ENCODE assay signal across 8 mouse cellular contexts in the genomic region with DNA sequence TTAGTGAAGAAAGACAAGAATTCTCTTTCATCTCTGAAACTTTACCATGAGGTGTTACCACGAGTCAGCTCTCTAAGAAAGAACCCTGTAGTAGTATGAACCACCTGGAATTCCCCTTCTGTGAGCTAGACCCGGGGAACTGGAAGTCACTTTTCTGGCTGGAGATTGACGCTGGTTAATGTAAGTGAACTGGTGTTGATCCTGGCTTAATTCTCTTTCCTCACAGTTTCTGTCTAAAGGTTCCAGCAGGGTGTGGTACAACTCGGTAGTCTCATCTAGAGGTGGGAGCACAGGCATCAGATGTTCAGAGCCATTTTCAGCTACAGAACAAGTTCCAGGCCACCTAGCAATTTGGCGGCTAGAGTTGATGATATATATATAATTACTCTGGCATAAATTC. TPM values are rescaled to one million over a fixed set of nuclear protein-coding genes. Genes with fewer than 3 reads are reported as not detected.
DNase-seq lines count a peak whose midpoint lies in the region; ATAC-seq and TF ChIP-seq lines count a peak whose summit lies in the region.

No protein-coding gene starts in this region.

- ATAC-seq in heart, embryonic 14.5 days (ENCODE audit: insufficient number of reproducible peaks, insufficient read depth, low FRiP score, low read depth), result no peak
- peak; percentile 48 for ATAC-seq in erythroid progenitor cell, adult 5-6 weeks (replicated peaks; ENCODE audit: low FRiP score, poor library complexity, severe bottlenecking)
- no peak for ATAC-seq in limb, embryonic 15.5 days (ENCODE audit: insufficient number of reproducible peaks, low FRiP score, low TSS enrichment, low read depth)
- ATAC-seq in stomach, postnatal 0 days (ENCODE audit: low FRiP score, low TSS enrichment), result no peak

- peaks cover 2 to 18% of the 10 kb centered on the region in 2 experiments; a peak in 2 of 4 replicates for H3K4me1 ChIP-seq in heart, embryonic 14.5 days (ENCODE audit: control insufficient read depth in 2 of 2, insufficient read depth in 2 of 2, low read length in 2 of 2)
- peaks cover 15% of the 10 kb centered on the region for H3K4me1 ChIP-seq in E14TG2a.4 (replicated peaks; ENCODE audit: low read depth, low read length)
- H3K4me1 ChIP-seq in limb, embryonic 15.5 days, result peaks cover 15% of the 10 kb centered on the region
- H3K4me1 ChIP-seq in stomach, postnatal 0 days (replicated peaks; ENCODE audit: control insufficient read depth, insufficient read depth), result no peaks in the 10 kb centered on the region

- TF ChIP-seq CTCF in E14TG2a.4 (conservative IDR thresholded peaks at IDR 0.05; ENCODE audit: low read length), result no peak
- TF ChIP-seq CTCF in stomach, postnatal 0 days (IDR thresholded peaks at IDR 0.05; ENCODE audit: low read depth), result no peak

- 28% methylated on average over 5 of the region's 5 CpGs for WGBS in heart, embryonic 14.5 days
- WGBS in limb, embryonic 15.5 days, result 14% methylated on average over 5 of the region's 5 CpGs
- WGBS in stomach, postnatal 0 days, result 13% methylated on average over 5 of the region's 5 CpGs

- intact Hi-C loops in heart, postnatal 36 days (cut with DNase I), result no loop called here

- TF ChIP-seq EP300 in stomach, postnatal 0 days (optimal IDR thresholded peaks at IDR 0.05), result no peak

- no peak for DNase-seq in heart, postnatal 36 days
- DNase-seq in stomach, postnatal 0 days (ENCODE audit: low spot score), result peak; percentile 20
- no peak for DNase-seq in layer of hippocampus, postnatal 25 days (ENCODE audit: extremely low spot score in 1 of 2, low spot score in 1 of 2)
- DNase-seq in ovary, postnatal 14 days (ENCODE audit: low spot score), result no peak

- peak overlapping the region; percentile 72 for H3K4me2 ChIP-seq in heart, embryonic 14.5 days (ENCODE audit: low read length)
- H3K4me2 ChIP-seq in limb, embryonic 15.5 days, result peak overlapping the region; percentile 54
- H3K4me2 ChIP-seq in stomach, postnatal 0 days (replicated peaks; ENCODE audit: low read depth), result peak overlapping the region; percentile 68

- H3K36me3 ChIP-seq in heart, embryonic 14.5 days (ENCODE audit: control insufficient read depth, insufficient read depth, low read length), result peaks cover 14% of the 10 kb centered on the region
- H3K36me3 ChIP-seq in E14TG2a.4 (ENCODE audit: insufficient read depth, low read length), result peaks cover 11% of the 10 kb centered on the region
- H3K36me3 ChIP-seq in limb, embryonic 15.5 days, result peaks cover 6% of the 10 kb centered on the region; the same call in 1 of the 2 replicates
- H3K36me3 ChIP-seq in stomach, postnatal 0 days (ENCODE audit: control insufficient read depth, insufficient read depth, low read length), result no peaks in the 10 kb centered on the region

- peak overlapping the region; percentile 78 to 95 for H3K4me3 ChIP-seq in heart, embryonic 14.5 days (ENCODE audit: control insufficient read depth in 1 of 2, insufficient read depth in 1 of 2, low read depth in 1 of 2, low read length in 2 of 2)
- H3K4me3 ChIP-seq in E14TG2a.4 (replicated peaks; ENCODE audit: low read length), result peak overlapping the region; percentile 99
- peak overlapping the region; percentile 92 for H3K4me3 ChIP-seq in limb, embryonic 15.5 days
- H3K4me3 ChIP-seq in stomach, postnatal 0 days (ENCODE audit: low read depth, low read length), result peak overlapping the region; percentile 95

- H3K9me3 ChIP-seq in heart, embryonic 14.5 days (ENCODE audit: control insufficient read depth, low read length), result no peaks in the 10 kb centered on the region
- H3K9me3 ChIP-seq in E14TG2a.4 (ENCODE audit: low read length), result peaks cover 4% of the 10 kb centered on the region; the same call in 1 of the 2 replicates
- H3K9me3 ChIP-seq in limb, embryonic 15.5 days, result no peaks in the 10 kb centered on the region
- H3K9me3 ChIP-seq in stomach, postnatal 0 days (ENCODE audit: control insufficient read depth, low read length), result no peaks in the 10 kb centered on the region

- H3K27me3 ChIP-seq in heart, embryonic 14.5 days (ENCODE audit: control insufficient read depth, insufficient read depth, low read length), result no peaks in the 10 kb centered on the region
- H3K27me3 ChIP-seq in E14TG2a.4 (ENCODE audit: insufficient read depth, low read length), result no peaks in the 10 kb centered on the region
- H3K27me3 ChIP-seq in limb, embryonic 15.5 days, result no peaks in the 10 kb centered on the region
- no peaks in the 10 kb centered on the region for H3K27me3 ChIP-seq in stomach, postnatal 0 days (ENCODE audit: control insufficient read depth, insufficient read depth, low read length)

- H3K9ac ChIP-seq in heart, embryonic 14.5 days (ENCODE audit: low read length), result peak overlapping the region; percentile 80
- H3K9ac ChIP-seq in limb, embryonic 15.5 days, result peak overlapping the region; percentile 68
- peak overlapping the region; percentile 73 for H3K9ac ChIP-seq in stomach, postnatal 0 days (ENCODE audit: low read length)

- peak overlapping the region; percentile 80 to 91 for H3K27ac ChIP-seq in heart, embryonic 14.5 days (replicated peaks in 1 of 2; ENCODE audit: control insufficient read depth in 1 of 2, insufficient read depth in 1 of 2, low read depth in 2 of 2, low read length in 2 of 2)
- peak overlapping the region; percentile 95 for H3K27ac ChIP-seq in limb, embryonic 15.5 days
- H3K27ac ChIP-seq in stomach, postnatal 0 days (replicated peaks), result peak overlapping the region; percentile 94

RNA-seq across cellular contexts. Expression of a gene that starts 0.9 kb away (rescaled TPM):
- 49.4 and 52.9 TPM in 2 replicates for polyA plus RNA-seq in heart, embryonic 14.5 days (2014; fragmentation: Nextera tagmentation; extraction: Ambion mirVana)
- total RNA-seq in heart, postnatal 36 days (2021), result 100 to 1,000 TPM; 127 to 134 TPM
- 20.1 and 20.2 TPM in 2 replicates for total RNA-seq in erythroid progenitor cell, adult 5-6 weeks (2015; ENCODE audit: low replicate concordance)
- 30.4 and 56.9 TPM in 2 replicates for total RNA-seq in erythroid progenitor cell, adult 5-6 weeks (2017; ENCODE audit: low replicate concordance)
- 54.2 and 55.3 TPM in 2 replicates for polyA plus RNA-seq in limb, embryonic 15.5 days (2015; fragmentation: Nextera tagmentation; extraction: Ambion mirVana)
- 47.9 and 49.7 TPM in 2 replicates for polyA plus RNA-seq in stomach, postnatal 0 days (2015; fragmentation: Nextera tagmentation; extraction: Ambion mirVana)
- 10 to 100 TPM; 32.8 to 33.3 TPM for total RNA-seq in layer of hippocampus, postnatal 25 days (2021)

RNA-seq across cellular contexts. Expression of a gene that starts 28.1 kb away (rescaled TPM):
- not detected in 2 replicates for polyA plus RNA-seq in heart, embryonic 14.5 days (2014; fragmentation: Nextera tagmentation; extraction: Ambion mirVana)
- 1 to 10 TPM; 3.9 to 5.6 TPM for total RNA-seq in heart, postnatal 36 days (2021)
- not detected in 2 replicates for total RNA-seq in erythroid progenitor cell, adult 5-6 weeks (2015; ENCODE audit: low replicate concordance)
- not detected in 2 replicates for total RNA-seq in erythroid progenitor cell, adult 5-6 weeks (2017; ENCODE audit: low replicate concordance)
- 11.0 and 13.8 TPM in 2 replicates for polyA plus RNA-seq in limb, embryonic 15.5 days (2015; fragmentation: Nextera tagmentation; extraction: Ambion mirVana)
- polyA plus RNA-seq in stomach, postnatal 0 days (2015; fragmentation: Nextera tagmentation; extraction: Ambion mirVana), result 0.61 and 0.79 TPM in 2 replicates
- not detected for total RNA-seq in layer of hippocampus, postnatal 25 days (2021)

RNA-seq across cellular contexts. Expression of a gene that starts 52.8 kb away (rescaled TPM):
- polyA plus RNA-seq in heart, embryonic 14.5 days (2014; fragmentation: Nextera tagmentation; extraction: Ambion mirVana), result 8.4 and 10.9 TPM in 2 replicates
- total RNA-seq in heart, postnatal 36 days (2021), result 10 to 100 TPM; 13.4 to 14.7 TPM
- 7.2 and 13.4 TPM in 2 replicates for total RNA-seq in erythroid progenitor cell, adult 5-6 weeks (2015; ENCODE audit: low replicate concordance)
- total RNA-seq in erythroid progenitor cell, adult 5-6 weeks (2017; ENCODE audit: low replicate concordance), result 8.4 and 13.3 TPM in 2 replicates
- 7.7 and 10.1 TPM in 2 replicates for polyA plus RNA-seq in limb, embryonic 15.5 days (2015; fragmentation: Nextera tagmentation; extraction: Ambion mirVana)
- 5.4 and 5.8 TPM in 2 replicates for polyA plus RNA-seq in stomach, postnatal 0 days (2015; fragmentation: Nextera tagmentation; extraction: Ambion mirVana)
- 10 to 100 TPM; 25.0 to 25.7 TPM for total RNA-seq in layer of hippocampus, postnatal 25 days (2021)

Comparison
In these comparisons a context has a peak if more than half of its experiments do, and no peak if none do; other contexts are left out.
1. RNA of a gene that starts 28.1 kb away (total RNA-seq): 3.9 to 5.6 TPM in heart, postnatal 36 days; not detected in layer of hippocampus, postnatal 25 days and not detected in erythroid progenitor cell, adult 5-6 weeks; every median in the first group is over 4 times any median in the second.
2. Peak in every context shown above with its lines, with median percentiles within 50 percentile points of each other: H3K27ac ChIP-seq, H3K4me2 ChIP-seq, H3K4me3 ChIP-seq and H3K9ac ChIP-seq.